Mouse (Mus musculus) kidney, adult 2 months (tissue): ENCODE results near the gene Dctn2.

Experiments
- CTCF ChIP-seq: fragments of 200-500 bp; conservative IDR thresholded peaks from 2 replicates; pipeline ENCODE4 v1.5.1; 2011; ENCODE audit warnings: low read depth, mild to moderate bottlenecking, control low read depth, low read length, moderate library complexity, mixed read lengths; ENCODE audit not compliant: insufficient read depth, insufficient read length
- POLR2A ChIP-seq: fragments of 200-500 bp; IDR thresholded peaks from one replicate; pipeline ENCODE4 v1.6.1; 2011; ENCODE audit warnings: low read depth, low read length, control low read depth

DNA sequence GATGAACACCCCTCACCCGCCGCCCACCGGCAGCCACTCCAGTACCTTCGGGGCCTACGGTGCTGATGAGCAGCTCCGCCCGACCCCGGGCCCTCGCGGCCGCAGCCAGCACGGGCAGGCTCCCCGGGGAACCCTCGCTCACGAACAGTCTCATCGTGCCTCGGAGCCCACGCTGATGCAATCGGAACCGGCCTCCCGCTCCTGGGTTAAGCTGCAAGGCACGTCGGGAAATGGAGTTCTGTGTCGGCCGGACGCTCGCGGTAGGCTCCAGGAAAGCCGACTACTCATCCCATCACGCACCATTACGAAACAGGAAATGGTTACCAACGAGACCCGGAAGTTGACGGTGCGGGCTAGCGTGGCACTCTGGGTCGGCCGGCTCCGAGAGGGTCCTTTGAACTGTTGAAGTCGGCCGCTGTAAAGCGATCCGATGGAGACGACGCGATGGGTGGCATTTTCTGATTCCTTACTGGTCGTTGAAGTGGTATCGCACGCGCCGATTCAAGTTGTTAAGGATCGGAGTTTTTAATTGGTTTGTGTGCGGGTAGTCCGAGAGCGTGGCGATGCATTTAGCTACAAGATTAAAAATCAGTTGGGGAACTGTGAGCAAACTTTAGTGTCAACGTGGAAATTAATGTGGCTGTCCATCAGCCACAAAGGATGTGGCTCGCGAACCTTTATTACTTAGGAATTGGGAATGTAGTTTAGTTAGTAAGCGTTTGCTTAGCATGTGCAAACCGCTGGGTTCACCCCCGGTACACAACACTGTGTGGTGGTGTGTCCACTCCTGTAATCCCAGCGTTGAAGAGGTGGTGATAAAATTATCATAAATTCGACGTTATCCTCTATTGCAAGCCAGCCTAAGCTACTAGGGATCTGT, 45.5 kb downstream of the Dctn2 start, which contains the start of gene Mars:
- TF ChIP-seq POLR2A, result peak; percentile 29
- TF ChIP-seq CTCF, result no peak
